Comparison of ENCODE assay signal across 16 mouse cellular contexts in genomic region chr5:151165381-151166016, GRCm38 (mm10).
DNase-seq lines count a peak whose midpoint lies in the region; ATAC-seq and TF ChIP-seq lines count a peak whose summit lies in the region.
"Had no signal": no experiment of that assay in that cellular context is flagged by ENCODE, and none has a peak within 500 bp of the region (broad histone marks: within the 10 kb centered on the region; RNA-seq: fewer than 3 reads in every experiment).

No protein-coding gene starts in this region.

- no peak for TF ChIP-seq POLR2A in small intestine, adult 2 months (IDR thresholded peaks at IDR 0.05; ENCODE audit: low read depth, low read length)

- no peak overlapping the region for H3K4me3 ChIP-seq in gastrocnemius, adult 2 months
- H3K4me3 ChIP-seq in intestine, embryonic 14.5 days (ENCODE audit: low read depth, low read length): no peak overlapping the region
- H3K4me3 ChIP-seq in small intestine, adult 2 months (ENCODE audit: low read depth, low read length): no peak overlapping the region
- H3K4me3 ChIP-seq: forebrain, embryonic 12.5 days; hindbrain, embryonic 10.5 days; limb, embryonic 13.5 days; liver, embryonic 13.5 days; midbrain, embryonic 12.5 days; neural tube, embryonic 13.5 days had no signal

- intact Hi-C loops in gastrocnemius, adult 2 months (cut with DNase I): no loop called here

- no peaks in the 10 kb centered on the region for H3K36me3 ChIP-seq in intestine, embryonic 14.5 days (ENCODE audit: control insufficient read depth, insufficient read depth, low read length)
- H3K36me3 ChIP-seq in small intestine, adult 2 months (ENCODE audit: control insufficient read depth, insufficient read depth, low read length): no peaks in the 10 kb centered on the region
- H3K36me3 ChIP-seq: forebrain, embryonic 12.5 days; G1E; hindbrain, embryonic 10.5 days; limb, embryonic 13.5 days; liver, embryonic 13.5 days; midbrain, embryonic 12.5 days; neural tube, embryonic 13.5 days had no signal

- peaks cover 17% of the 10 kb centered on the region; the same call in 1 of the 2 replicates for H3K4me1 ChIP-seq in intestine, embryonic 14.5 days (replicated peaks; ENCODE audit: control insufficient read depth, insufficient read depth, low read length)
- H3K4me1 ChIP-seq in small intestine, adult 2 months (ENCODE audit: control insufficient read depth, insufficient read depth, insufficient read length, low read length): peaks cover 11% of the 10 kb centered on the region; the same call in 1 of the 2 replicates

- WGBS in intestine, embryonic 14.5 days: 75% methylated on average over 6 of the region's 6 CpGs
- WGBS in small intestine, adult 2 months: 30% methylated on average over 6 of the region's 6 CpGs

- H3K9ac ChIP-seq in intestine, embryonic 14.5 days (ENCODE audit: low read length): no peak overlapping the region
- H3K9ac ChIP-seq: forebrain, embryonic 12.5 days; limb, embryonic 13.5 days; liver, embryonic 13.5 days; midbrain, embryonic 12.5 days; neural tube, embryonic 13.5 days had no signal

- peak; percentile 51; the same call in 1 of the 2 replicates for ATAC-seq in intestine, embryonic 14.5 days (replicated peaks; ENCODE audit: low FRiP score, low TSS enrichment, low read depth)
- no peak for ATAC-seq in erythroid progenitor cell, adult 5-6 weeks (replicated peaks; ENCODE audit: low FRiP score, poor library complexity, severe bottlenecking)

- TF ChIP-seq CTCF in gastrocnemius, adult 2 months (IDR thresholded peaks at IDR 0.05): no peak
- TF ChIP-seq CTCF in small intestine, adult 2 months (IDR thresholded peaks at IDR 0.05; ENCODE audit: extremely low read depth, insufficient read length, insufficient replicate concordance, low read depth, low read length): no peak

- no peaks in the 10 kb centered on the region for H3K9me3 ChIP-seq in intestine, embryonic 14.5 days (ENCODE audit: control insufficient read depth, low read length)
- H3K9me3 ChIP-seq: forebrain, embryonic 12.5 days; hindbrain, embryonic 10.5 days; limb, embryonic 13.5 days; liver, embryonic 13.5 days; midbrain, embryonic 12.5 days; neural tube, embryonic 13.5 days had no signal

- peak overlapping the region; percentile 59 for H3K27ac ChIP-seq in gastrocnemius, adult 2 months
- no peak overlapping the region for H3K27ac ChIP-seq in intestine, embryonic 14.5 days (ENCODE audit: low read depth)
- H3K27ac ChIP-seq in small intestine, adult 2 months (ENCODE audit: insufficient read depth, low read depth, low read length): peak overlapping the region; percentile 79
- H3K27ac ChIP-seq: forebrain, embryonic 12.5 days; hindbrain, embryonic 10.5 days; limb, embryonic 13.5 days; liver, embryonic 13.5 days; midbrain, embryonic 12.5 days; neural tube, embryonic 13.5 days had no signal

- DNase-seq in gastrocnemius, adult 2 months: no peak
- DNase-seq in gastrocnemius, adult 8-10 months (ENCODE audit: low spot score in 2 of 2): no peak
- DNase-seq in lung, adult 18-20 months: peak; percentile 30 to 58
- no peak for DNase-seq in lung, postnatal 4 days
- peak; percentile 54 for DNase-seq in intestine, embryonic 14.5 days (ENCODE audit: low spot score)
- no peak for DNase-seq in left cerebral cortex, adult 8-10 months (ENCODE audit: low spot score in 2 of 2)
- DNase-seq: liver, embryonic 13.5 days; thymus, postnatal 4 days had no signal

- H3K27me3 ChIP-seq in intestine, embryonic 14.5 days (replicated peaks; ENCODE audit: control insufficient read depth, insufficient read depth, low read length): no peaks in the 10 kb centered on the region
- H3K27me3 ChIP-seq in small intestine, adult 2 months (ENCODE audit: control insufficient read depth, insufficient read depth, low read length): no peaks in the 10 kb centered on the region
- H3K27me3 ChIP-seq: forebrain, embryonic 12.5 days; limb, embryonic 13.5 days; liver, embryonic 13.5 days; midbrain, embryonic 12.5 days; neural tube, embryonic 13.5 days had no signal

- no peak overlapping the region for H3K4me2 ChIP-seq in intestine, embryonic 14.5 days (ENCODE audit: low read length)
- H3K4me2 ChIP-seq: forebrain, embryonic 12.5 days; limb, embryonic 13.5 days; liver, embryonic 13.5 days; midbrain, embryonic 12.5 days; neural tube, embryonic 13.5 days had no signal

Comparison
In these comparisons a context has a peak if more than half of its experiments do, and no peak if none do; other contexts are left out.
1. DNase-seq: peak in lung, adult 18-20 months (2 of 2) and intestine, embryonic 14.5 days (single experiment); none in gastrocnemius, adult 2 months (single experiment), gastrocnemius, adult 8-10 months (0 of 2), lung, postnatal 4 days (0 of 2) and left cerebral cortex, adult 8-10 months (0 of 2).